ENCODE assay signal across 8 mouse cellular contexts in genomic region chr1:93825105-93825674, GRCm38 (mm10). TPM values are rescaled to one million over a fixed set of nuclear protein-coding genes. Genes with fewer than 3 reads are reported as not detected.
DNase-seq lines count a peak whose midpoint lies in the region; ATAC-seq lines count a peak whose summit lies in the region.

No protein-coding gene starts in this region.

- no peaks in the 10 kb centered on the region for H3K27me3 ChIP-seq in heart, embryonic 14.5 days (ENCODE audit: control insufficient read depth, insufficient read depth, low read length)
- H3K27me3 ChIP-seq in liver, embryonic 13.5 days: no peaks in the 10 kb centered on the region
- no peaks in the 10 kb centered on the region for H3K27me3 ChIP-seq in stomach, embryonic 16.5 days (ENCODE audit: control insufficient read depth, insufficient read depth, low read length)

- peak; percentile 92 for DNase-seq in c-Kit-negative CD71-positive TER-119-positive erythroid progenitor cells, embryonic 14.5 days (ENCODE audit: low read depth, low spot score)
- DNase-seq in fibroblast of lung, adult 2 months (ENCODE audit: low read depth): peak; percentile 94
- DNase-seq in kidney, postnatal 14 days: peak; percentile 96
- peak; percentile 93 for DNase-seq in liver, embryonic 13.5 days
- peak; percentile 92 for DNase-seq in neural tube, embryonic 10.5 days (ENCODE audit: extremely low spot score, low spot score)

- peak overlapping the region; percentile 82 for H3K9ac ChIP-seq in heart, embryonic 14.5 days (ENCODE audit: low read length)
- H3K9ac ChIP-seq in liver, embryonic 13.5 days: peak overlapping the region; percentile 78
- H3K9ac ChIP-seq in stomach, embryonic 16.5 days (ENCODE audit: low read length): peak overlapping the region; percentile 80

- H3K4me1 ChIP-seq in heart, embryonic 14.5 days (ENCODE audit: control insufficient read depth in 2 of 2, insufficient read depth in 2 of 2, low read length in 2 of 2): peaks cover 11 to 14% of the 10 kb centered on the region in 2 experiments
- H3K4me1 ChIP-seq in liver, embryonic 13.5 days (replicated peaks): peaks cover 32% of the 10 kb centered on the region
- peaks cover 5% of the 10 kb centered on the region; the same call in 1 of the 2 replicates for H3K4me1 ChIP-seq in stomach, embryonic 16.5 days (ENCODE audit: control insufficient read depth, insufficient read depth, low read length)

- H3K4me3 ChIP-seq in heart, embryonic 14.5 days (ENCODE audit: control insufficient read depth in 1 of 2, insufficient read depth in 1 of 2, low read depth in 1 of 2, low read length in 2 of 2): peak overlapping the region; percentile 63 to 81
- peak overlapping the region; percentile 69 for H3K4me3 ChIP-seq in liver, embryonic 13.5 days (replicated peaks)
- H3K4me3 ChIP-seq in stomach, embryonic 16.5 days (replicated peaks; ENCODE audit: low read length): peak overlapping the region; percentile 59

- H3K27ac ChIP-seq in heart, embryonic 14.5 days (replicated peaks in 1 of 2; ENCODE audit: control insufficient read depth in 1 of 2, insufficient read depth in 1 of 2, low read depth in 2 of 2, low read length in 2 of 2): peak overlapping the region; percentile 96 to 97
- peak overlapping the region; percentile 100 for H3K27ac ChIP-seq in liver, embryonic 13.5 days
- H3K27ac ChIP-seq in stomach, embryonic 16.5 days (ENCODE audit: low read length): peak overlapping the region; percentile 96

- peak; percentile 88 for ATAC-seq in CD4-positive, CD25-positive, alpha-beta regulatory T cell, adult 4 months
- peak; percentile 95 for ATAC-seq in heart, embryonic 14.5 days (ENCODE audit: insufficient number of reproducible peaks, insufficient read depth, low FRiP score, low read depth)
- peak; percentile 99 for ATAC-seq in liver, embryonic 13.5 days (ENCODE audit: low read depth)
- ATAC-seq in stomach, embryonic 16.5 days (ENCODE audit: insufficient read depth, low FRiP score): peak; percentile 98

- peaks cover 23% of the 10 kb centered on the region for H3K36me3 ChIP-seq in heart, embryonic 14.5 days (ENCODE audit: control insufficient read depth, insufficient read depth, low read length)
- peaks cover 13% of the 10 kb centered on the region for H3K36me3 ChIP-seq in liver, embryonic 13.5 days
- no peaks in the 10 kb centered on the region for H3K36me3 ChIP-seq in stomach, embryonic 16.5 days (ENCODE audit: control insufficient read depth, insufficient read depth, low read length)

- peak overlapping the region; percentile 93 for H3K4me2 ChIP-seq in heart, embryonic 14.5 days (ENCODE audit: low read length)
- H3K4me2 ChIP-seq in liver, embryonic 13.5 days: peak overlapping the region; percentile 90
- H3K4me2 ChIP-seq in stomach, embryonic 16.5 days (ENCODE audit: low read depth, low read length): peak overlapping the region; percentile 70

- H3K9me3 ChIP-seq in heart, embryonic 14.5 days (ENCODE audit: control insufficient read depth, low read length): no peaks in the 10 kb centered on the region
- H3K9me3 ChIP-seq in liver, embryonic 13.5 days (replicated peaks): no peaks in the 10 kb centered on the region
- no peaks in the 10 kb centered on the region for H3K9me3 ChIP-seq in stomach, embryonic 16.5 days (replicated peaks; ENCODE audit: control insufficient read depth, low read length)

- 0% methylated on average over 30 of the region's 30 CpGs for WGBS in heart, embryonic 14.5 days
- under 1% methylated on average over 30 of the region's 30 CpGs for WGBS in liver, embryonic 13.5 days (ENCODE audit: insufficient replicate concordance)
- WGBS in stomach, embryonic 16.5 days: 0% methylated on average over 30 of the region's 30 CpGs

RNA-seq across cellular contexts. Expression of gene D2hgdh, which starts 0.5 kb away (rescaled TPM):
- 10 to 100 TPM; 24.5 to 37.2 TPM for polyA plus RNA-seq in CD4-positive, CD25-positive, alpha-beta regulatory T cell, adult 4 months (2017; shearing (Covaris generic))
- 16.1 and 17.3 TPM in 2 replicates for polyA plus RNA-seq in heart, embryonic 14.5 days (2014; fragmentation: Nextera tagmentation; extraction: Ambion mirVana)
- 5.8 and 6.1 TPM in 2 replicates for polyA plus RNA-seq in liver, embryonic 13.5 days (2015; fragmentation: Nextera tagmentation; extraction: Ambion mirVana)
- polyA plus RNA-seq in stomach, embryonic 16.5 days (2015; fragmentation: Nextera tagmentation; extraction: Ambion mirVana): 14.3 and 17.6 TPM in 2 replicates

RNA-seq across cellular contexts. Expression of gene Ing5, which starts 21.4 kb away (rescaled TPM):
- polyA plus RNA-seq in CD4-positive, CD25-positive, alpha-beta regulatory T cell, adult 4 months (2017; shearing (Covaris generic)): 10 to 100 TPM; 25.4 to 36.9 TPM
- polyA plus RNA-seq in heart, embryonic 14.5 days (2014; fragmentation: Nextera tagmentation; extraction: Ambion mirVana): 11.2 and 11.6 TPM in 2 replicates
- 12.3 and 13.0 TPM in 2 replicates for polyA plus RNA-seq in liver, embryonic 13.5 days (2015; fragmentation: Nextera tagmentation; extraction: Ambion mirVana)
- polyA plus RNA-seq in stomach, embryonic 16.5 days (2015; fragmentation: Nextera tagmentation; extraction: Ambion mirVana): 19.1 and 20.1 TPM in 2 replicates

RNA-seq across cellular contexts. Expression of gene Dtymk, which starts 23.5 kb away (rescaled TPM):
- polyA plus RNA-seq in CD4-positive, CD25-positive, alpha-beta regulatory T cell, adult 4 months (2017; shearing (Covaris generic)): 100 to 1,000 TPM; 120 to 147 TPM
- 164 and 167 TPM in 2 replicates for polyA plus RNA-seq in heart, embryonic 14.5 days (2014; fragmentation: Nextera tagmentation; extraction: Ambion mirVana)
- 169 and 181 TPM in 2 replicates for polyA plus RNA-seq in liver, embryonic 13.5 days (2015; fragmentation: Nextera tagmentation; extraction: Ambion mirVana)
- 196 and 210 TPM in 2 replicates for polyA plus RNA-seq in stomach, embryonic 16.5 days (2015; fragmentation: Nextera tagmentation; extraction: Ambion mirVana)

RNA-seq across cellular contexts. Expression of gene Gal3st2, which starts 35.9 kb away (rescaled TPM):
- polyA plus RNA-seq in CD4-positive, CD25-positive, alpha-beta regulatory T cell, adult 4 months (2017; shearing (Covaris generic)): not detected
- polyA plus RNA-seq in heart, embryonic 14.5 days (2014; fragmentation: Nextera tagmentation; extraction: Ambion mirVana): 0.08 TPM in 1 of 2 replicates, not detected in the other
- polyA plus RNA-seq in liver, embryonic 13.5 days (2015; fragmentation: Nextera tagmentation; extraction: Ambion mirVana): not detected in 2 replicates
- 0.10 TPM in 1 of 2 replicates, not detected in the other for polyA plus RNA-seq in stomach, embryonic 16.5 days (2015; fragmentation: Nextera tagmentation; extraction: Ambion mirVana)

Comparison
In these comparisons a context has a peak if more than half of its experiments do, and no peak if none do; other contexts are left out.
1. Peak in every context shown above with its lines: DNase-seq, ATAC-seq, H3K4me3 ChIP-seq and H3K27ac ChIP-seq.